Mouse (Mus musculus): ENCODE results near the gene Ncor2.

The Ncor2 gene

GRCm38 (mm10) chr5:125190105-125190813 lies 11.2 kb upstream of the Ncor2 start:
- no peak for DNase-seq

- peak; percentile 85 for DNase-seq
Observed at GRCm38 (mm10) chr5:125189625-125190024, 10.6 kb upstream of the Ncor2 start.

GRCm38 (mm10) chr5:125188812-125189598 lies 10.0 kb upstream of the Ncor2 start:
- DNase-seq, result no peak

- no peak for DNase-seq
Observed at GRCm38 (mm10) chr5:125184826-125185225, 5.8 kb upstream of the Ncor2 start.

GRCm38 (mm10) chr5:125183321-125184003 lies 4.4 kb upstream of the Ncor2 start:
- DNase-seq, result no peak

- DNase-seq, result no peak
Observed at GRCm38 (mm10) chr5:125180630-125181263, 1.7 kb upstream of the Ncor2 start.

GRCm38 (mm10) chr5:125179735-125180629 lies 963 bp upstream of the Ncor2 start:
- peak; percentile 46 for DNase-seq

- DNase-seq, result peak; percentile 74
Observed at GRCm38 (mm10) chr5:125178171-125179006, 630 bp downstream of the Ncor2 start.

- peak; percentile 81 for DNase-seq
Observed at GRCm38 (mm10) chr5:125177481-125178134, 1.4 kb downstream of the Ncor2 start.

- peak; percentile 55 for DNase-seq
Observed at GRCm38 (mm10) chr5:125176864-125177263, 2.2 kb downstream of the Ncor2 start.

GRCm38 (mm10) chr5:125176370-125176766 lies 2.7 kb downstream of the Ncor2 start:
- DNase-seq, result no peak

GRCm38 (mm10) chr5:125175673-125176369 lies 3.2 kb downstream of the Ncor2 start:
- DNase-seq, result no peak

- peak; percentile 82 for DNase-seq
Observed at GRCm38 (mm10) chr5:125174726-125175672, 4.0 kb downstream of the Ncor2 start.

GRCm38 (mm10) chr5:125173868-125174267 lies 5.2 kb downstream of the Ncor2 start:
- no peak for DNase-seq

GRCm38 (mm10) chr5:125172831-125173615 lies 6.0 kb downstream of the Ncor2 start:
- no peak for DNase-seq

GRCm38 (mm10) chr5:125171259-125171658 lies 7.8 kb downstream of the Ncor2 start:
- DNase-seq, result no peak

- DNase-seq, result no peak
Observed at GRCm38 (mm10) chr5:125170107-125170842, 8.7 kb downstream of the Ncor2 start.
